Mouse (Mus musculus) liver, embryonic 12.5 days (tissue): ENCODE results near the gene Lrig3. TPM values are rescaled to one million over a fixed set of nuclear protein-coding genes. Genes with fewer than 3 reads are reported as not detected.
A peak's percentile ranks its signal among the peaks of the same experiment; 100 is the strongest.

Experiments
- ATAC-seq: fragments of 200-750 bp; cut with Nextera tagmentation; 2 replicates; pipeline ENCODE4 v1.8.0; 2017; ENCODE audit warnings: moderate number of reproducible peaks, mild to moderate bottlenecking, moderate library complexity
- H3K27ac ChIP-seq: fragments of 300-500 bp; sonication (generic); 2 replicates; pipeline ENCODE4 v1.5.1; 2016; ENCODE audit warnings: mild to moderate bottlenecking
- H3K27me3 ChIP-seq: fragments of 300-500 bp; sonication (generic); replicated peaks from 2 replicates; pipeline ENCODE4 v1.6.1; 2016; ENCODE audit warnings: mild to moderate bottlenecking, moderate library complexity
- H3K36me3 ChIP-seq: fragments of 300-500 bp; sonication (generic); 2 replicates; pipeline ENCODE4 v1.6.1; 2016; ENCODE audit warnings: mild to moderate bottlenecking, moderate library complexity
- H3K4me1 ChIP-seq: fragments of 300-500 bp; sonication (generic); 2 replicates; pipeline ENCODE4 v1.6.1; 2016
- H3K4me2 ChIP-seq: fragments of 300-500 bp; sonication (generic); 2 replicates; pipeline ENCODE4 v1.6.1; 2016; ENCODE audit warnings: mild to moderate bottlenecking, moderate library complexity
- H3K4me3 ChIP-seq: fragments of 300-500 bp; sonication (generic); 2 replicates; pipeline ENCODE4 v1.5.1; 2016; ENCODE audit warnings: mild to moderate bottlenecking, moderate library complexity
- H3K9ac ChIP-seq: fragments of 300-500 bp; sonication (generic); 2 replicates; pipeline ENCODE4 v1.6.1; 2016; ENCODE audit warnings: mild to moderate bottlenecking, moderate library complexity
- H3K9me3 ChIP-seq: fragments of 300-500 bp; sonication (generic); replicated peaks from 2 replicates; pipeline ENCODE4 v1.6.1; 2016; ENCODE audit warnings: mild to moderate bottlenecking, moderate library complexity
- WGBS: fragments of 180-500 bp; shearing (Covaris S2); methylation state at CpG from one replicate; pipeline ENCODE4 v1.1.7; 2016; ENCODE audit not compliant: insufficient replicate concordance; 5-methylcytosine and 5-hydroxymethylcytosine counted together
- polyA plus RNA-seq: library from polyadenylated mRNA; unstranded; fragments of >200 nt; fragmentation: Nextera tagmentation; extraction: Ambion mirVana; gene quantifications from 2 replicates; pipeline ENCODE4 v1.2.1, GENCODE M21; 2016

Lrig3 gene
- polyA plus RNA-seq, 1 experiment from 2014 or later: 1.9 TPM

GRCm38 (mm10) chr10:125967436-125968160 is 1.6 kb downstream of the Lrig3 start:
- WGBS: 18% methylated on average over 14 of the region's 14 CpGs
- H3K4me1 ChIP-seq: peaks cover 15% of the 10 kb centered on the region; the same call in 1 of the 2 replicates
- H3K9me3 ChIP-seq: no peaks in the 10 kb centered on the region
- H3K36me3 ChIP-seq: no peaks in the 10 kb centered on the region
- H3K27ac ChIP-seq: no peak overlapping the region
- ATAC-seq: no peak
- H3K9ac ChIP-seq: no peak overlapping the region
- peak overlapping the region; percentile 76 for H3K4me2 ChIP-seq
- peaks cover 47% of the 10 kb centered on the region for H3K27me3 ChIP-seq
- peak overlapping the region; percentile 60 for H3K4me3 ChIP-seq

GRCm38 (mm10) chr10:125968191-125969132 is 2.5 kb downstream of the Lrig3 start:
- H3K9me3 ChIP-seq: no peaks in the 10 kb centered on the region
- H3K4me2 ChIP-seq: 0 out of 2 replicates have a peak overlapping the region, but pooled peaks have one; percentile 76
- H3K9ac ChIP-seq: no peak overlapping the region
- ATAC-seq: no peak
- peaks cover 47% of the 10 kb centered on the region for H3K27me3 ChIP-seq
- no peak overlapping the region for H3K27ac ChIP-seq
- H3K4me3 ChIP-seq: no peak overlapping the region
- 33% methylated on average over 16 of the region's 16 CpGs for WGBS
- peaks cover 15% of the 10 kb centered on the region; the same call in 1 of the 2 replicates for H3K4me1 ChIP-seq
- no peaks in the 10 kb centered on the region for H3K36me3 ChIP-seq

- no peak overlapping the region for H3K4me2 ChIP-seq
- no peak for ATAC-seq
- no peak overlapping the region for H3K27ac ChIP-seq
- peaks cover 47% of the 10 kb centered on the region for H3K27me3 ChIP-seq
- 38% methylated on average over 10 of the region's 10 CpGs for whole genome bisulfite sequencing
- no peak overlapping the region for H3K9ac ChIP-seq
- peaks cover 15% of the 10 kb centered on the region; the same call in 1 of the 2 replicates for H3K4me1 ChIP-seq
- H3K9me3 ChIP-seq: no peaks in the 10 kb centered on the region
- H3K36me3 ChIP-seq: no peaks in the 10 kb centered on the region
- no peak overlapping the region for H3K4me3 ChIP-seq
Measured at GRCm38 (mm10) chr10:125969133-125969490, 3.1 kb downstream of the Lrig3 start.

GRCm38 (mm10) chr10:125970031-125970430 is 4.1 kb downstream of the Lrig3 start:
- Histone ChIP-seq H3K4me2 (no peak overlapping the region), H3K4me3 (no peak overlapping the region), H3K36me3 (no peaks in the 10 kb centered on the region), H3K4me1 (peaks cover 15% of the 10 kb centered on the region; the same call in 1 of the 2 replicates), H3K9me3 (no peaks in the 10 kb centered on the region), H3K9ac (no peak overlapping the region), H3K27ac (no peak overlapping the region), H3K27me3 (peaks cover 43% of the 10 kb centered on the region)
- no peak for ATAC-seq
- WGBS: 64% methylated on average over 2 of the region's 2 CpGs

GRCm38 (mm10) chr10:125970500-125970899 is 4.5 kb downstream of the Lrig3 start:
- H3K27ac ChIP-seq: no peak overlapping the region
- WGBS: 63% methylated on average over 4 of the region's 4 CpGs
- H3K27me3 ChIP-seq: peaks cover 38% of the 10 kb centered on the region
- no peaks in the 10 kb centered on the region for H3K9me3 ChIP-seq
- H3K4me1 ChIP-seq: peaks cover 13% of the 10 kb centered on the region; the same call in 1 of the 2 replicates
- H3K36me3 ChIP-seq: no peaks in the 10 kb centered on the region
- no peak for ATAC-seq
- no peak overlapping the region for H3K4me2 ChIP-seq
- no peak overlapping the region for H3K4me3 ChIP-seq
- no peak overlapping the region for H3K9ac ChIP-seq

- Histone ChIP-seq H3K27me3 (peaks cover 6% of the 10 kb centered on the region; the same call in 1 of the 2 replicates), H3K9ac (no peak overlapping the region), H3K4me1 (0 out of 2 replicates have a peak, but pooled peaks cover 7% of the 10 kb centered on the region), H3K9me3 (no peaks in the 10 kb centered on the region), H3K4me2 (no peak overlapping the region), H3K36me3 (no peaks in the 10 kb centered on the region), H3K27ac (no peak overlapping the region), H3K4me3 (no peak overlapping the region)
- ATAC-seq: no peak
- 71% methylated on average over 6 of the region's 7 CpGs for WGBS
Measured at GRCm38 (mm10) chr10:125973726-125974125, 7.8 kb downstream of the Lrig3 start.

GRCm38 (mm10) chr10:125981938-125982337 is 16.0 kb downstream of the Lrig3 start:
- Histone ChIP-seq H3K4me1 (no peaks in the 10 kb centered on the region), H3K4me3 (no peak overlapping the region), H3K9ac (no peak overlapping the region), H3K27me3 (no peaks in the 10 kb centered on the region), H3K9me3 (no peaks in the 10 kb centered on the region), H3K4me2 (no peak overlapping the region), H3K27ac (no peak overlapping the region), H3K36me3 (no peaks in the 10 kb centered on the region)
- 75% methylated on average over 5 of the region's 5 CpGs for WGBS
- no peak for ATAC-seq

- 69% methylated on average over 9 of the region's 9 CpGs for WGBS
- H3K4me2 ChIP-seq: no peak overlapping the region
- H3K9me3 ChIP-seq: no peaks in the 10 kb centered on the region
- ATAC-seq: no peak
- H3K4me1 ChIP-seq: no peaks in the 10 kb centered on the region
- no peak overlapping the region for H3K9ac ChIP-seq
- H3K36me3 ChIP-seq: no peaks in the 10 kb centered on the region
- no peak overlapping the region for H3K27ac ChIP-seq
- H3K4me3 ChIP-seq: no peak overlapping the region
- no peaks in the 10 kb centered on the region for H3K27me3 ChIP-seq
Measured at GRCm38 (mm10) chr10:125984473-125985035, 18.6 kb downstream of the Lrig3 start.

- Histone ChIP-seq H3K4me1 (no peaks in the 10 kb centered on the region), H3K9ac (no peak overlapping the region), H3K4me3 (no peak overlapping the region), H3K27me3 (no peaks in the 10 kb centered on the region), H3K27ac (no peak overlapping the region), H3K4me2 (no peak overlapping the region), H3K9me3 (no peaks in the 10 kb centered on the region), H3K36me3 (no peaks in the 10 kb centered on the region)
- 74% methylated on average over 1 of the region's 1 CpGs for WGBS
- no peak for ATAC-seq
Measured at GRCm38 (mm10) chr10:125985795-125986194, 19.8 kb downstream of the Lrig3 start.

- no peak overlapping the region for H3K27ac ChIP-seq
- ATAC-seq: no peak
- 74% methylated on average over 9 of the region's 9 CpGs for WGBS
- H3K4me2 ChIP-seq: no peak overlapping the region
- no peaks in the 10 kb centered on the region for H3K27me3 ChIP-seq
- no peak overlapping the region for H3K9ac ChIP-seq
- no peak overlapping the region for H3K4me3 ChIP-seq
- H3K36me3 ChIP-seq: no peaks in the 10 kb centered on the region
- H3K4me1 ChIP-seq: no peaks in the 10 kb centered on the region
- H3K9me3 ChIP-seq: no peaks in the 10 kb centered on the region
Measured at GRCm38 (mm10) chr10:125986443-125986842, 20.5 kb downstream of the Lrig3 start.

GRCm38 (mm10) chr10:125987307-125987706 is 21.3 kb downstream of the Lrig3 start:
- Histone ChIP-seq H3K27ac (no peak overlapping the region), H3K4me3 (no peak overlapping the region), H3K4me1 (no peaks in the 10 kb centered on the region), H3K27me3 (no peaks in the 10 kb centered on the region), H3K9ac (no peak overlapping the region), H3K4me2 (no peak overlapping the region), H3K9me3 (no peaks in the 10 kb centered on the region), H3K36me3 (no peaks in the 10 kb centered on the region)
- 62% methylated on average over 6 of the region's 6 CpGs for WGBS
- ATAC-seq: no peak

GRCm38 (mm10) chr10:125988037-125988436 is 22.1 kb downstream of the Lrig3 start:
- H3K9ac ChIP-seq: no peak overlapping the region
- H3K4me3 ChIP-seq: no peak overlapping the region
- no peaks in the 10 kb centered on the region for H3K9me3 ChIP-seq
- H3K4me1 ChIP-seq: no peaks in the 10 kb centered on the region
- ATAC-seq: no peak
- WGBS: 76% methylated on average over 11 of the region's 11 CpGs
- H3K27ac ChIP-seq: no peak overlapping the region
- H3K27me3 ChIP-seq: no peaks in the 10 kb centered on the region
- H3K4me2 ChIP-seq: no peak overlapping the region
- no peaks in the 10 kb centered on the region for H3K36me3 ChIP-seq
